Mouse (Mus musculus) large intestine, adult 2 months (tissue): ENCODE results near the gene Atp2a2. TPM values are rescaled to one million over a fixed set of nuclear protein-coding genes. Genes with fewer than 3 reads are reported as not detected.

Experiments used
- DNase-seq: peaks from one replicate; pipeline ENCODE4 v3.0.0-alpha.2; 2012; ENCODE audit warnings: low read depth, low spot score
- WGBS: fragments of 180-500 bp; shearing (Covaris S2); methylation state at CpG from one replicate; pipeline ENCODE4 v1.1.7; 2018; 5-methylcytosine and 5-hydroxymethylcytosine counted together
- polyA plus RNA-seq: library from polyadenylated mRNA; depleted of rRNA; stranded (reverse); fragments of >200 nt; gene quantifications from 2 replicates; pipeline ENCODE4 v1.2.3, GENCODE M21; 2012

The Atp2a2 gene
- polyA plus RNA-seq, 1 experiment: 78.0 TPM

DNA sequence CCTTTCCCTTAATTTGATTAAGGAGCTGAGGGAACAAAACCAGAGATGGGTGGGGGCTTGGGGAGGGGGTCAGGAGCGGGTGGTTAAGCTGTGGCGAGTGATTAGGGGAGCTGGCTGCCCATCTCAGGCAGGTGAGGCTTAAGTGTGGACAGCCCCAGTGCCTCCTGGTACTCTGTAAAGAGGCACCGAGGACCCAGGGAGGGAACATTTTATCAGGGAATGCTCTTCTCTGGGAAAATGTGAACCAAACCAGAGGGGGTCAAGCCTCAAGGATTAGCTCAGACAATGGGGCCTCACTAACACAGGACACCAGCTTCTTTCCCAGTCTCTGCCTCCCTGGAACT, 19.1 kb upstream of the Atp2a2 start:
- DNase-seq: no peak

DNA sequence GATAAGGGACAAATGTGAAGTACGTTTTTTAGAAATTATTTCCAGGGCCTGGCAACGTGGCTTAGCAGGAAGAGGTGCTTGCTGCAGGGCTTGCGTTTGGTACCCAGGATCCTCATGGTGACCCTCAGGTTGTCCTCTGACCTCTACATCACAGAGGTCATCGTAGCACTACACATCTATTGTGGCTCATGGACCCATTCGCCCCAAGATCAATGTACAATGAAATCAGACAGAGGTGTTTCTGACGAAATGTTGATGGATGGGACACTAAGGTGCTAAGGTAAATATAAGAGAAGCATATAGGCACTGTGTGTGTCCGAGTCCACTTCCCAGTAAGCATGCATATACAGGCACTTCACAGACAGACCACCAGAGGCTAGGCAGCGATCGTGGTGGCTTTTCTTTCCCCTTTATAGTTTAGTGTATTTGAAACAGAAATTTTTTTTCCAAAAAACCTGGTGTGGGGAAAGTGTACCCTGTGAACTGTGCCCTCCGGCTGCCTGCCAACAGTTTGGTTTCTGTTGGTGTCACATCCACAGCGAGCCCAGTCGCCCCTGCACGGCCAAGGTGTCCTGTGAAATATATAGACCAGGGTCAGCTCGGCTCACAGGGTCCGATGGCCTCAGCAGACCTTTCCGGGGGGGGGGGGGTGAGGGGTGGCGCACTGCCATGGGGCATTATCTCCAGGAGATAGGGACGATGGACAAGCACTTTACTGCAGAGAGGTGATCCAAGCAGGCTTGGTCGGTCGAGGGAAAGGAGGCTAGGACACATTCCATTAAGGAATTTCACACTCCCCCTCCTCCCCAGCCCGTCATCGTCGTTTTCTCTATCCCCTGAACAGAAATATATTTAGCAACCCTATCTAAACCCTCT, 18.5 kb upstream of the Atp2a2 start:
- 77% methylated on average over 23 of the region's 23 CpGs for WGBS
- DNase-seq: no peak

More for the DNA sequence above, 19.1 kb upstream of the Atp2a2 start:
- WGBS: 86% methylated on average over 3 of the region's 3 CpGs

DNA sequence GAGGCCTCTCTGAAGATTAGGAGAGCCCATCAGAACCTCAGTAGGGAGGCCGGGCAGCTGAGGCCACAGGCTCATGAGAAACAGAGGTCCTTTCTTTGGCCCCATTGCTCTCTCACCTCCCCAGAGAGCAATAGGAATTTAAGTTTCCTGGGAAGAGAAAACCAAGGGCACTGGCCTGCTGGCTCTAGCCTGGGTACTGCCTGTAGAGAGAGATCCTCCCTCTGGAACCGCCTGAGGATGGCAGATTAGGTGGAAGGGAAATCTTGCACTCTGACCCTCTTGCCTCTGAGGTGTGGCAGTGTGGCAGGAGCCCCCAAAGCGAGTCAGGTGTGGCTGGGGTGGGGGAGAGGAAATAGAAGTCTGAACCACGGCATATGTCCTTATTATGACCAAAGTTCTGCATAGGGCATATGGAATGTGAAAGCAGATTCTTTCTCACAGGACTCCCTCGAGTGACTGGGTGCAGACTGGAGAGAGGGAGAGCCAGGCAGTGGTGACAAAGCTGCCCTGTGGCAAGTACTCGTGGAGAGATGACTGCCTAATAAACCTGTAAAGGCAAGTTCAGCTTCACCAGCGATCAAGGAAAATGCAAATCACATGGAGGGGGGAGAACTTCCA, 17.1 kb upstream of the Atp2a2 start:
- WGBS: 23% methylated on average over 7 of the region's 7 CpGs
- DNase-seq: no peak

DNA sequence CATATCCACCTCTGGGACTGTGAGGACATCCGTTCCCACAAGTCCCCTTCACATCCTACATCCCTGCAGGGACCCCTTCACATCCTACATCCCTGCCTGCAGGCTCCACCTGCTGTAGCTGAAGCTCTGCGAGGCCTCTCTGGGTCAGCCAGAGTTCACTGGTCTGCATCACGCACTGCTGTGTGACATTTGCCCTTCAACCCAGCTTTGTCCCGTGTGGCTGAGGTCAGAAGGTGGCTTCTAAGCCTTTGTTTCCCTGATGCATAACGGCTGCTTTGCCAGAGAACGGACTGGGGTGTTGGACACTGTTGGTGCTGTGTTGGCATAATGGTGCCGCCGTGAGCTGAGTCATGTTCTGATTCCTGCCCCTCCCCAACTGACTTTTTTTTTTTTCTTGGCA, 16.2 kb upstream of the Atp2a2 start:
- WGBS: 34% methylated on average over 8 of the region's 8 CpGs

DNA sequence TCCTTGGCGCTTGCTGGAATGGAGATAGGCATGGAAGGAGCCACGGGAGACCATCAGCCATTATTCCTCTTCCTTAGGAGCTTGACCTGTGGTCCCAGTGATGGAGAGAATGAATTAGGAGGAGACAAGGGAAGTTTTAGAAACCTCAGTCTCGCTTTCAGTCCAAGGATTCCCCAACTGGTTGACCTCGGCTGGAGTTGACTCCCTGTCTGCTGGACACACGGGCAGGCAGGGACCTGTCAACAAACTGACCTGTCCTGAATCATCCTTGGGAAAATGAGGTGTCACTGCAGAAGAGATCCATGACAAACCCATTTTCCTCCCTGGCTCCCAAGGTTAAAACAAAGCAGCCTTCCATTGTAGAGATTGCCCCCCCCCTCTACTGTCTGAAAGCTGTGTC, 14.9 kb upstream of the Atp2a2 start:
- WGBS: 91% methylated on average over 5 of the region's 5 CpGs
- no peak for DNase-seq

More for the DNA sequence above, 16.2 kb upstream of the Atp2a2 start:
- no peak for DNase-seq

DNA sequence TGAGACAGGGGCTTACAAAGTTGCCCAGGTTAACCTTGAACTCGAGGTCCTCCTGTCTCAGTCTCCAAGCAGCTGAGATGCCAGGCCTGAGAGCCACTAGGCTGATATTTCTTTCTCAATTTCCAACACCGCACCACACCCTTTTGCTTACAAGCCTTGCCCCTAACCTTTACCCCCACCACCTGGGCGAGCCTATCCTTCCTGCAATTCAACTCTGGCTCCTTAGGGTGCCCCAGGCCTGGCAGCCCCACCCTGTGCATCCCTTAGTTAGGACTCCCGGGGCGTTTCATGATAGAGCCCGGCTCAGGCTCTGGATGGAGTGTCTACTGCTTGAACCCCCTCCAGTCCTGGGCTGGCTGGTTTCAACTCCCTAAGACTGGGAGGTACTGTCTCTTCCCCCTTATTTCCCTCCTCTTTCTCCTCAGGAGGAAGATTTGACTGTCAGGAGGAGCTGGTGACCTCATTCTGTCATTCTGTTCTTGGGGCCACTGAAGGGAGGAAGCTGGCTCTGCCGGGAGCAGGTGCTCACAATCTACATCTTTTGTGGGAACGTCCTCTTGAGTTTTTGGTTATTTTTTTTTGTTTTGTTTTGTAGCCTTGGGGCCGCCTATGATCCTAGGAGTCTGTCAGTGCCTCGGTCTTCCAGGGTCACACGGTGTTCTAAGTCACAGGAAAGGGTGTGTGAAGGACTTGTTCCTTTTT, 14.2 kb upstream of the Atp2a2 start:
- no peak for DNase-seq
- 31% methylated on average over 11 of the region's 11 CpGs for WGBS

DNA sequence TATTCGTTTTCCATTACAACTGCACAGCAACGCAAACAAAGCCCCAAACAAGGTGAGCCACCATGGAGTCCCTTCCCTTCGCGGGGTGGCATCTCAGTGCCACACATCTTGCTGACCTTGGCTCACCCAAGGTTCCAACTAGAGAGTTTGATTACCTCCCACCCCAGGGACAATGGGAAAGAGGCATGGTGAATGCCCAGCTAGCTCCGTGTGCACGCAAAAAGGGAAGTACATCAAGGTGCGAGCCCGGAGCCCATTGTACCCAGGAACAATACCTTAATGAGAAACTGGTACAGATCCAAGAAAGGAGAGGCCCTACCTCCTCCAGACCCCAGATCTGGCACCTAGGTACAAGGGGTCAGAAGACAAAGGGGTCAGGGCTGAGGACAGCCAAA, 12.1 kb upstream of the Atp2a2 start:
- 25% methylated on average over 8 of the region's 8 CpGs for WGBS
- DNase-seq: no peak

DNA sequence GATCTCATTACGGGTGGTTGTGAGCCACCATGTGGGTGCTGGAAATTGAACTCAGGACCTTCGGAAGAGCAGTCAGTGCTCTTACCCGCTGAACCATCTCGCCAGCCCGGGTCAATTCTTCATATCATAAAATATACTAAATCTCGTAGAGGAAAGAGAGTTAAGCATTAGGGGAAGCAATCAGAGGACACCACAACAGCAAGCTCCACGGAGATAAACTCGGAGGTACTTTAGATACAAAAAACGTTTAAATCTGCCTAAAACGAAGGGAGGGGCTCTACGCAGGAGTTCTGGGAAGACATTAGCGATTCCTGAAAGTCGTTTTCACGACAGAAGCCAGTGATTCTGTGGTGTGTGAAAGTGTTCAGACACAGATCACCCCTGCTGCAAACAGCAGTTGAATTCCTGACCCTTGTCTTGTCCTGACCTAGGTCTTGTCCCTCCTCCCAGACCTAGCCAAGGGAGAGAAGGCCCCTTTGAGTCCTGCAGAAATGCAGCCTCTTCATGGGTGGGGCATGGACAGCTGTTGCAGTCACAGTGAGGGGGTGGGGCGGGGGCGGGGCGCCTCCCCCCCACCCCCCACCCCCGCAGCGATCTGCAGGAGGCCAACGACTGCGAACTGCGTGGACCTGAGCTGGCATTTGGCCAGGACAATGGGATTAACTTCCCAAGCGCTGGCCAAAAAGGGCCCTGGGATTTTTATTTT, 11.5 kb upstream of the Atp2a2 start:
- WGBS: 52% methylated on average over 22 of the region's 23 CpGs
- DNase-seq: no peak

DNA sequence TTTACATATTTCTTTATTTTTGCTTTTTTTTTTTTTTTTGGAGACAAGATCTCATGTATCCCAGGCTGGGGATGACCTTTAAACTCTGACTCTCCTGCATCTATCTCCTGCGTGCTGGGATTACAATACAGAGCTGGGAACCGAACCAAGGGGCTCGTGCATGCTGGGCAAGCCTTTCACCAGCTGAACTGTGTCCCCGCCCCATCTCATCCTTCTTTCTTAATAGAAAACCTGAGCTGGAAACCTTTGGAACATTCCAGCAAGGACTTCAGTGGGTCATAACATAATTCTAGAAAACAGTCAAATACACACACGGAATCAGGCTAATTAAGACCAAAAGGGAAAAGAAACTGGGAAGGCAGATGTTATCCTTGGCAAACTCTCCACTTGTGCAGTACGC, 10.0 kb upstream of the Atp2a2 start:
- DNase-seq: no peak
- WGBS: 45% methylated on average over 6 of the region's 6 CpGs

DNA sequence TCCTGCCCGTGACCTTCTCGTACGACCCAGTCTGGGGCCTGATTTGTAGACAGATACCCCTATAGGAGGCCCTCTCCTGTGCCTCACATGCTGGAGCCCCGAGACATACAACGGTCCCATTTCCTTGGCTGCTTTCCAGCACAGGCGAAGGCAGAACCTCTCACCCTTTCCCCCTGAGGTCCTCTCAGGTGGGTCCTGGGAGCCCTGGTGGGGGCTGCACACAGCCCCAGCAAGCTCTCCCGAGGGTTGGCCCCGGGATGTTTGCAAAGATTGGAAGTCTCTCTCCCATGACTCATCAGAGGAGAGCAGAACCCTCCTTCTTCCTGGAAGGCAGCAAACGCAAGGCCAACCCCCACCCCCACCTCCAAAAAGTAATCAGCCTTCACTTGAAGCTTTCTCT, 9.4 kb upstream of the Atp2a2 start:
- DNase-seq: no peak
- 15% methylated on average over 9 of the region's 9 CpGs for WGBS

DNA sequence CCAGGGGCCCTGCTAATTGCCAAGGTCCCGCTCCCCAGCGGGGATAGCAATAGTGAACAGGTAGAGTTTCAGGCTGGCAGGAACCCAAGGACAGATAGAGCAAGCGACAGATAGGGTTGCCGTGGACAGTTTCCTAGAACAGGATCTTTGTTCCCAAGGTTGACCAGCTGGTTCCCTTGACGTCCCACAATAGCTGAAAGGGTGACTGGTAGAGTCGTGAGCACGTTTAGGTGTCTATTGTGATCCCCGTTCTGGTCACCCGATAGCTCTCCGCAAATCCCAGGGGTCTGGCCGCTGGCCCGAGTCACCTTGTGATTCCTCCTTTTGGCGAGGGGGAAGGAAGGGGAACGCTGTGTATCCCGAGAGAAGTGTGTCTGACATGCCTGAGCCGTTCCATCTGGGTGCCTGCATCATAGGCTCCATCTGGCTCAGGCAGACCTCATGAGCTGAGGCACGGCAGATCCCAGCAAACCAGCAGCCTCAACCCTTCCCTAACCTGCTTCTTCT, 8.7 kb upstream of the Atp2a2 start:
- 70% methylated on average over 17 of the region's 17 CpGs for WGBS
- DNase-seq: no peak

DNA sequence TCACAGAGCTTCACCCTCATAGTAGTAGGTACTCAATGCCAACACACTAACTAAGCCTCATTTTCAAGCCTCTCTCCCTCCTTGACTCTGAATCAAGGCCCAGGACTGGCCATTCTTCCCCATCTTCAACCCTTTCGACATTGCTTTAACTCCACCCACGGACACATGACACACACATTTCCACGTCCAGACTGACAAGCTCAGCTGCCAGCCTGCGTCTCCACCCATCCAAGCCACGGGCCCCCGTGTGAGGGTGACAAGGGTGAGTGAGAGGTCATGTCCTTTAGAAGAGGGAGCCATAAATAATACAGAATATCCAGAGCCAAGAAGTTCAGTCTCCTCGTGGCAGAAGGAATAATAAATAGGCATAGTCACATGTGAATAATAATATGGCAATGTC, 7.6 kb upstream of the Atp2a2 start:
- DNase-seq: no peak
- WGBS: 44% methylated on average over 7 of the region's 7 CpGs

DNA sequence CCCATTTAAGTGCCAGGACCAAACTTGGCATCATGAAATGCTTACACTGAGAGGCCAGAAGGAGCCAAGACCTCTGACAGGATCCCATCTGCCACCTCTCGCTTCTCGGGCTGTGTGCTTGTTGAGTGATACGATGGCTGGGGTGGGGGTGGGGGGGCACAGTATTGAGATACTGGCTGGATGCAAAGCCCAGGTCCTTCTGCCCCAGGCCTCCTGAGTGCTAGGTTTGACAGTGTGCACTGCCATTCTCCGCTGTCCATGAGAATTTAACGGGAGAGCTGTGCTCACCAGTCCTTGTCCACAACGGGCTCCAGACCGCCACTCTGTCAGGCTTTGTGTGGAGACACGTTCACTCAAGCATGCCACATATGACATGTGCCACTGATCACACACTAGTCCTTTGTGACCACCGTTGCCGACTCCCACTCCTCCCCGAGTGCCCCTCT, 6.9 kb upstream of the Atp2a2 start:
- no peak for DNase-seq
- WGBS: 93% methylated on average over 11 of the region's 11 CpGs

DNA sequence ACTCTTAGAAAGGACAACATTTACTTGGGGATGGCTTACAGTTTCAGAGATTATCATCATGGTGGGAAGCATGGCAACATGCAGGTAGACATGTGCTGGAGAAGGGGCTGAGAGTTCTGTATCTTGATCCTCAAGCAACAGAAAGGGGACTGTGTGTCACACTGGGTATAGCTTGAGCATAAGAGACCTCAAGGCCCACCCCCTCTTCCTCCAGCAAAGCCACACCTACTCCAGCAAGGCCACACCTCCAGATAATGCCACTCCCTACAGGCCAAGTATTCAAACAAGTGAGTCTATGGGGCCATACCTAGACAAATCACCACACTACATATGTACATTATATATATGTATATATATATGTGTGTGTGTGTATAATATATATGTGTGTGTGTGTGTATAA, 5.4 kb upstream of the Atp2a2 start:
- no peak for DNase-seq

DNA sequence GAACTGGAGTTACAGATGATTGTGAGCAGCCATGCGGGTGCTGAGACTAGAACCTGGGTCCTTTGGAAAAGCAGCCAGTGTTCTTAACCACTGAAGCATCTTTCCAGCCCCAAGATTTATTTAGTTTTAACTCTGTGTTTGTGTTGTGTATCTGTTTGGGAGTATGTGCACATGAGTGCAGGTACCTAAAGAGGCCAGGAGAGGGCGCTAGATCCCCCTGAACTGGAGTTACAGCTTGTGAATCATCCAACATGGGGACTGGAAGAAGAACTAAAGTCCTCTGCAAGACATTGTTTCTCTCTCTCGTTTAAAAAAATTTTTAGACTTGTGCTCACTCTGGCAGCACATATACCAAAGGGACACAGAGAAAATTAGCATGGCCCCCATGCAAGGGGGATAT, 4.4 kb upstream of the Atp2a2 start:
- no peak for DNase-seq
- WGBS: 85% methylated on average over 3 of the region's 3 CpGs

DNA sequence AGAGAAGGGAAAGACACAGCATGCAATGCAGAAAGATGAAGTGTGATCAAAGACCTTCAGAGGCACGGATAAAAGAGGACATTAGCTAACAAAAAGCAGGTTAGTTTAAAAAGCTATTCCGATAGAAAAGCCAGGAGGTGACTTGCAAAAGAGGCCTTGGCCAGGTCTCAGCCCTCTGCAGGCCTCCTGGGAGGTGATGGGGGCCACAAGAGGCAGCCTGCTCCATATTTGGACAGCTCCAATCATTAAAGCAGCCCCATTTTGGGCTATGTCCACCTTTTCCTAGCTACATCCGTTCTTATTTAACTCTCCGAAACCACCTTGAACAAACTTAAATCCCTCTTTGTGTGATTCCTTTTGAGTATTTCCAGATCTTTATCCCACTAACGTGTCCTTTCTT, 3.5 kb upstream of the Atp2a2 start:
- no peak for DNase-seq
- WGBS: 85% methylated on average over 5 of the region's 5 CpGs

DNA sequence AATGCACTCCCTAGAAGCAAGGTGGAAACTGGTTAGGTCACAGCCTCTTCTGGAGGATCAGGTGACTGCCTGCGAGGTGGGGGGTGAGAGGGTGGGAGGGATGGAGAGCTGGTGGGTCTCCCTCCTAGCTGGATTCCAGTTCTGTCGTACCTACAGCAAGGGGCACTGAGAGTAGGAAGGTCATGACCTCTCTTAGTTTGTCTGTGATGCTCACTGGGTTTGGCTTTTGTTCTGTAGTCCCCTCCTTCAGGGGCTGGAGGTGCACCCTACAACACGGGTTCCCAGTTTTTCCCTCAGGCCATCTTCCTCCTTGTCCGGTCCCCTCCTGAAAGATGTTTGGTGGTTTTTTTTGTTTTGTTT, 1.7 kb upstream of the Atp2a2 start:
- 84% methylated on average over 4 of the region's 4 CpGs for WGBS
- no peak for DNase-seq

DNA sequence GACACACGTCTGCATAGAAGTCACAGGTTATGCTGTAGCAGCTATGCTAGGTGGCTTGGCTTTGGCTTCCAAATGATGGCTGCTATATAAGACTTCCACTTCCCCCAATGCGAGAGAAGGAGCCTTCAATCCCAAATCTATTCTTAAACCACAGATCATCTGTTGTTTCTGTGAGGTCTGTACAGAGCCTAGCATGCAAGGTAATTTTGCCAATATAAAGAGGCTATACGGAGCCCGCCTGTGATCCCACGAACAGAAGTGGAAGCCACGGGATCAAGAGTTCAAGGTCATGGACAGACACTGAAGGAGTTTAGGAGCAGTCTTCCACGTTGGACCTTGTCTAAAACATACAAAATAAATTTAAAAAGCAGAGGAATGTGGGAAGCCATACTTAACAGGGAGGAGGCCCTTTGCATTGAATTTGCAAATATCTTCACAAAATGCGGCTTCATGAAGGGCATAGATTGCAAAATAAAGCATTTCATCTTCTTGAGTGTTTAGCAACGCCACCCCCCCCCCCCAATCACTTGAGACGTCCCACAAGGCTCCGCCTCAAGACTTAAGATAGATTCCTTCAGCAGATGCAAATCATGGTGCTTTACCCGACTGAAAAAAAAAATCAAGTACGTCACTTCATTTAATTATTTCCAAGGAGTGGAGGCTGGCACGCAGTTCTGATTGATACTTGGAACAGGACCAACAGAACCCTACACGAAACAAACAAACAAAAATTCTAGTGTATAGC, 1.2 kb upstream of the Atp2a2 start:
- 57% methylated on average over 15 of the region's 15 CpGs for WGBS

More for the DNA sequence above, 1.2 kb upstream of the Atp2a2 start:
- DNase-seq: no peak
